Mouse (Mus musculus) gastrocnemius, postnatal 10 days (tissue): Measurements from ENCODE around the gene Enah. TPM values are rescaled to one million over a fixed set of nuclear protein-coding genes. Genes with fewer than 3 reads are reported as not detected.

ENCODE experiments used
- total RNA-seq, 2 experiments: library from RNA; stranded (reverse); gene quantifications; 2 replicates each; pipeline ENCODE4 v1.2.3; 2021

Enah gene
- total RNA-seq, 2 experiments from 2014 or later, result 98.5 to 134 TPM

Other genes starting within 250 kb of the Enah start
- gene Lbr, start 176.9 kb downstream of the Enah start, total RNA-seq, result 10 to 100 TPM; 34.4 to 40.9 TPM
- 10 to 100 TPM; 37.9 to 41.8 TPM for gene Srp9, start 104.7 kb upstream of the Enah start, total RNA-seq
- gene Vmn1r1, start 144.5 kb upstream of the Enah start, total RNA-seq, result not detected